Mouse (Mus musculus) small intestine, adult 2 months (tissue): ENCODE results near the gene Lmbr1. TPM values are rescaled to one million over a fixed set of nuclear protein-coding genes. Genes with fewer than 3 reads are reported as not detected.
A peak's percentile ranks its signal among the peaks of the same experiment; 100 is the strongest.

Experiments
- H3K27ac ChIP-seq: fragments of 200-500 bp; 2 replicates; pipeline ENCODE4 v1.5.1; 2012; ENCODE audit warnings: low read depth, low read length, control low read depth, inconsistent platforms; ENCODE audit not compliant: insufficient read depth
- H3K27me3 ChIP-seq: fragments of 200-500 bp; 2 replicates; pipeline ENCODE4 v1.6.1; 2012; ENCODE audit warnings: mild to moderate bottlenecking, moderate library complexity, low read length, inconsistent platforms; ENCODE audit not compliant: control insufficient read depth, insufficient read depth
- H3K36me3 ChIP-seq: fragments of 200-500 bp; 2 replicates; pipeline ENCODE4 v1.6.1; 2012; ENCODE audit warnings: mild to moderate bottlenecking, low read length, control low read depth, inconsistent platforms; ENCODE audit not compliant: control insufficient read depth, insufficient read depth
- H3K4me1 ChIP-seq: fragments of 200-500 bp; 2 replicates; pipeline ENCODE4 v1.6.1; 2012; ENCODE audit warnings: low read length, inconsistent platforms, mixed read lengths; ENCODE audit not compliant: control insufficient read depth, insufficient read depth, insufficient read length
- H3K4me3 ChIP-seq: fragments of 200-500 bp; 2 replicates; pipeline ENCODE4 v1.5.1; 2012; ENCODE audit warnings: low read depth, mild to moderate bottlenecking, control low read depth, inconsistent platforms, low read length, moderate library complexity
- CTCF ChIP-seq: fragments of 200-500 bp; IDR thresholded peaks from 2 replicates; pipeline ENCODE4 v1.5.1; 2012; ENCODE audit warnings: low read depth, mild to moderate bottlenecking, control low read depth, inconsistent platforms, low read length, moderate library complexity, mixed read lengths; ENCODE audit not compliant: insufficient replicate concordance, insufficient read length; ENCODE audit errors: extremely low read depth
- POLR2A ChIP-seq: fragments of 200-500 bp; IDR thresholded peaks from 2 replicates; pipeline ENCODE4 v1.6.1; 2012; ENCODE audit warnings: low read depth, mild to moderate bottlenecking, control low read depth, inconsistent platforms, low read length, moderate library complexity
- WGBS: fragments of 180-500 bp; shearing (Covaris S2); methylation state at CpG from one replicate; pipeline ENCODE4 v1.1.7; 2018; 5-methylcytosine and 5-hydroxymethylcytosine counted together
- polyA plus RNA-seq: library from polyadenylated mRNA; depleted of rRNA; stranded (reverse); fragments of >200 nt; gene quantifications from 2 replicates; pipeline ENCODE4 v1.2.3, GENCODE M21; 2012

The Lmbr1 gene
- polyA plus RNA-seq, 1 experiment, result 1.5 TPM

GRCm38 (mm10) chr5:29253876-29254275 is 124.3 kb downstream of the Lmbr1 start:
- Histone ChIP-seq H3K27me3 (no peaks in the 10 kb centered on the region), H3K36me3 (0 out of 2 replicates have a peak, but pooled peaks cover 1% of the 10 kb centered on the region), H3K27ac (no peak overlapping the region), H3K4me3 (no peak overlapping the region), H3K4me1 (no peaks in the 10 kb centered on the region)
- 89% methylated on average over 2 of the region's 2 CpGs for WGBS
- TF ChIP-seq POLR2A (no peak), CTCF (no peak)

DNA sequence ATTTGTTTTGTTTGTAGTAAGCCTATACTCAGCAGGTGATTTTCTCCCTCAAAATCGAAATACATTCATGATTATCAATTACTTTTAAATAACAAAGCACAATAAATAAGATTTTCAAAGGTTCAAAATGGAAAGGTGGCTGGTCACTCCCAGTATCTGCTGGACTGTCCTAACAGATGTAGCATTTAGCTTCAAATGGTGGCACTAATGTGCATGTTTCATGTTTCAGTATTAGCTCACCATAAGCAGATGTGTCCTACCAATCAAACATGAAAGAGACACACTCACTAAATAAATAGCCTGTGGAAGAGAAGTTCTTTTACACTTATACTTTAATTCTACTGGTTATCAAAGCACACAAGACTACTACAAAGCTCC is 126.7 kb downstream of the Lmbr1 start:
- WGBS, result 79% methylated on average over 1 of the region's 1 CpGs
- no peaks in the 10 kb centered on the region for H3K27me3 ChIP-seq
- TF ChIP-seq CTCF, result no peak
- no peak for TF ChIP-seq POLR2A
- H3K27ac ChIP-seq, result no peak overlapping the region
- H3K4me3 ChIP-seq, result no peak overlapping the region
- no peaks in the 10 kb centered on the region for H3K4me1 ChIP-seq
- 0 out of 2 replicates have a peak, but pooled peaks cover 1% of the 10 kb centered on the region for H3K36me3 ChIP-seq

DNA sequence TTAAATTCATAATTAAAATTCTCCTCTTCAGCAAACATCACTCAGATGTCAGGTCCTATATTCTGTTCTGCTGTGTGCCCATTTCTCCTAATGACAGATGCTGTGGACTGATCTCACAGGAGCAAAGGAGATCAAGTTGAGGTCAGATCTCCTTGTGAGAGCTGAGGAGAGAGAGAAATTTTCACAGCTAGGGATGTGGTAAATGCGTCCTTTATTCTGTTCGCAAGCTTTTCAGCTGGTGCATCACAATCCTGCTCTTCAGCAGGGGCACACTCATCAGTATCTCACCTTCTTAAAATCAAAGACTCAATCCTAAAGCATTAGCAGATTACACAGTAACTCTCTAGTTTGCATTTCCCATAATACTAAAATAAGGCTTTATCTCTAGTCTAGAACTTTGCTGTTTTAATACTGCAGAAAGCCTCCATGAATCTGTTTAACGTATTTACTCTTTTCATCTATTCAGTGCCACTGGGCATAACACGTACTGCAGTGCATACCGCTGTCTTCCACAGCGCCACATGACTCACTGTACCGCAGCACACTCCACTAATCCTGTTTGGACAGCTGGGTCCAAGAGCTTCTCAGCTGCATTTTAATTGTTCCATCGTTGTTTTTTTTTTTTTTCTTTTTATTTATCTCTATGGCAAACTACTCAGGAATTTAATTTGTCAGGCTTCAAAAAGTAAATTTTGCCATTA is 127.2 kb downstream of the Lmbr1 start:
- Histone ChIP-seq H3K4me3 (no peak overlapping the region), H3K36me3 (0 out of 2 replicates have a peak, but pooled peaks cover 1% of the 10 kb centered on the region), H3K27ac (no peak overlapping the region), H3K4me1 (no peaks in the 10 kb centered on the region), H3K27me3 (no peaks in the 10 kb centered on the region)
- TF ChIP-seq POLR2A (no peak), CTCF (no peak)
- 80% methylated on average over 8 of the region's 8 CpGs for WGBS

GRCm38 (mm10) chr5:29244769-29245168 is 133.4 kb downstream of the Lmbr1 start:
- no peaks in the 10 kb centered on the region for H3K4me1 ChIP-seq
- H3K27ac ChIP-seq, result no peak overlapping the region
- H3K36me3 ChIP-seq, result no peaks in the 10 kb centered on the region
- no peak overlapping the region for H3K4me3 ChIP-seq
- no peaks in the 10 kb centered on the region for H3K27me3 ChIP-seq
- 86% methylated on average over 1 of the region's 1 CpGs for WGBS
- TF ChIP-seq CTCF (no peak), POLR2A (no peak)

GRCm38 (mm10) chr5:29238379-29238778 is 139.8 kb downstream of the Lmbr1 start:
- H3K27me3 ChIP-seq, result no peaks in the 10 kb centered on the region
- TF ChIP-seq POLR2A, result no peak
- no peak for TF ChIP-seq CTCF
- H3K36me3 ChIP-seq, result 0 out of 2 replicates have a peak, but pooled peaks cover 2% of the 10 kb centered on the region
- no peak overlapping the region for H3K4me3 ChIP-seq
- H3K27ac ChIP-seq, result no peak overlapping the region
- no peaks in the 10 kb centered on the region for H3K4me1 ChIP-seq

DNA sequence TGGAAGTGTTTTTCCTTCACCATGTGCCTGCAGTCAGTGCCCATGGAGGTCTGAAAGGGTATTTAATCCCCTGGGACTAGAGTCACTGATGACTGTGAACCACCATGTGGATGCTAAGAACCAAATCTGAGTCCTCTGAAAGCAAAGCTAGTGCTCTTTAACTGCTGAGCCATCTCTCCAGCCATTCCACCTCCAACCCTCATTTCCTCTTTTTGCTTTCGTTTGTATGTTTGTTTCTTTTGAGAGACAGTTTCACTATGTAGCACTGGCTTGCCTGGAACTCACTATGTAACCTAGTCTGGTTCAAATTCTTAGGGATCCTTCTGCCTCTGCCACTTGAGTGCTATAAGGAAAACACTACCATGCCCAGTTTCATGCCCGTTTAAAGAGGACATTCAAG is 147.7 kb downstream of the Lmbr1 start:
- no peak overlapping the region for H3K27ac ChIP-seq
- no peak overlapping the region for H3K4me3 ChIP-seq
- H3K27me3 ChIP-seq, result no peaks in the 10 kb centered on the region
- H3K4me1 ChIP-seq, result no peaks in the 10 kb centered on the region
- TF ChIP-seq CTCF (no peak), POLR2A (no peak)
- WGBS, result 59% methylated on average over 2 of the region's 2 CpGs
- peaks cover 6% of the 10 kb centered on the region for H3K36me3 ChIP-seq

DNA sequence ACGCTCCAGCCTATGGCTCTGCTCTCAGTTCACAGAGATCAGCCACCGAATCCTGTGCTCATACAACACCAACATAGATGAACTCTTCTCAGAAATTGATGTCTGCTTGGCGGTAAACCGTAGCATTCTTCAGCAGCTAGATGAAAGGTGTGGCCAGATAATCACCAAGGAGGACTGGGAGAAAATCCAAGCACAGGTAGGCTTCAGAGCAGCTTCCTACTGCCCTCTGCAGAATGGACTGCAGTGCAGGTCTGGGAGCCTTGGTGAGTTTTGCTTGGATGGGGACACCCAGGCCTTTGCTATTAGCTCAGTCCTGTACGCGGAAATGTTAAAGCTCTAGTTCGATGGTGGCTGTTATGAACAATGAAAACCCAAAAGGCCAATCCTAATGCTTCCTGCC is 154.1 kb downstream of the Lmbr1 start:
- peaks cover 4% of the 10 kb centered on the region for H3K36me3 ChIP-seq
- 52% methylated on average over 7 of the region's 7 CpGs for WGBS

More for the DNA sequence above, 154.1 kb downstream of the Lmbr1 start:
- H3K4me3 ChIP-seq, result no peak overlapping the region
- no peaks in the 10 kb centered on the region for H3K27me3 ChIP-seq
- TF ChIP-seq POLR2A (no peak), CTCF (peak; percentile 45; the same call in 1 of the 2 replicates)
- H3K27ac ChIP-seq, result no peak overlapping the region
- H3K4me1 ChIP-seq, result peaks cover 3% of the 10 kb centered on the region; the same call in 1 of the 2 replicates
